Mouse (Mus musculus): ENCODE measurements around the gene Ush2a.

The Ush2a gene

GRCm38 (mm10) chr1:188387321-188387720 is 125.5 kb downstream of the Ush2a start:
- DNase-seq = no peak

- no peak for DNase-seq
Measured at GRCm38 (mm10) chr1:188387820-188388471, 126.1 kb downstream of the Ush2a start.

GRCm38 (mm10) chr1:188390080-188390479 is 128.3 kb downstream of the Ush2a start:
- DNase-seq = no peak

- DNase-seq = no peak
Measured at GRCm38 (mm10) chr1:188407176-188407575, 145.4 kb downstream of the Ush2a start.

- peak; percentile 7 to 10 for DNase-seq
Measured at GRCm38 (mm10) chr1:188407613-188408386, 146.0 kb downstream of the Ush2a start.

GRCm38 (mm10) chr1:188410547-188410946 is 148.7 kb downstream of the Ush2a start:
- DNase-seq = no peak

GRCm38 (mm10) chr1:188420543-188420942 is 158.7 kb downstream of the Ush2a start:
- no peak for DNase-seq

- DNase-seq = no peak
Measured at GRCm38 (mm10) chr1:188428172-188428571, 166.3 kb downstream of the Ush2a start.

GRCm38 (mm10) chr1:188430689-188431088 is 168.9 kb downstream of the Ush2a start:
- DNase-seq = peak in 1 of 2 experiments; percentile 5

GRCm38 (mm10) chr1:188447964-188448363 is 186.1 kb downstream of the Ush2a start:
- no peak for DNase-seq

GRCm38 (mm10) chr1:188456466-188457175 is 194.8 kb downstream of the Ush2a start:
- peak in 1 of 2 experiments; percentile 13 for DNase-seq

- DNase-seq = peak in 1 of 2 experiments; percentile 12
Measured at GRCm38 (mm10) chr1:188457221-188458008, 195.6 kb downstream of the Ush2a start.

GRCm38 (mm10) chr1:188461203-188461602 is 199.4 kb downstream of the Ush2a start:
- no peak for DNase-seq

- no peak for DNase-seq
Measured at GRCm38 (mm10) chr1:188464653-188465052, 202.8 kb downstream of the Ush2a start.

- DNase-seq = peak; percentile 59 to 60
Measured at GRCm38 (mm10) chr1:188468371-188468783, 206.6 kb downstream of the Ush2a start.

GRCm38 (mm10) chr1:188504958-188505357 is 243.1 kb downstream of the Ush2a start:
- DNase-seq = no peak

GRCm38 (mm10) chr1:188518792-188519191 is 257.0 kb downstream of the Ush2a start:
- DNase-seq = no peak

- peak; percentile 38 to 49 for DNase-seq
Measured at GRCm38 (mm10) chr1:188527451-188527850, 265.6 kb downstream of the Ush2a start.

GRCm38 (mm10) chr1:188529606-188530131 is 267.8 kb downstream of the Ush2a start:
- no peak for DNase-seq

- no peak for DNase-seq
Measured at GRCm38 (mm10) chr1:188537021-188537420, 275.2 kb downstream of the Ush2a start.

GRCm38 (mm10) chr1:188539621-188540020 is 277.8 kb downstream of the Ush2a start:
- DNase-seq = no peak

GRCm38 (mm10) chr1:188541492-188541891 is 279.7 kb downstream of the Ush2a start:
- peak; percentile 14 to 24 for DNase-seq

Measured in cerebellum, postnatal 14 days (tissue).